In the genomic region with DNA sequence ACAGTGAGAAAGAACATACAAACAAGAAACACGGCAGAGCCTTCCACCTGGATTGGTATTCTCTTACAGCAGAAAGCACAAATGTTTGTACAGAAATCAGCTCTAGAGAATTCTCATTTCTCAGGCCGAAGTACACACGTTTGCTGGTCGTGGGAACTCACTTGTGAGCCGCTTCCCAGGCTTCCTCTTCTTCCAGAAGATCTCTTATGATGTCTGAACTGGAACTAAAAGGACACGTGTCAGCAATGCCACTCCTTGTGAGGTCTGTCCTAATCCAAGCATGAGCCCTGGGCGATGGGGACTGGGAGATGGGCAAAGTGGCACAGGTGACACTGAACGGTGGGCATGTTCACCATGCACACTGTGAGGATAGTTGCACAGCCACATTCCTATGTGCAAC, we compare ENCODE assay signal across 18 mouse cellular contexts.
"Had no signal": no experiment of that assay in that cellular context is flagged by ENCODE, and none has a peak within 500 bp of the region (broad histone marks: within the 10 kb centered on the region; RNA-seq: fewer than 3 reads in every experiment).

No protein-coding gene starts in this region.

- H3K9me3 ChIP-seq: midbrain, embryonic 10.5 days; midbrain, embryonic 12.5 days; neural tube, embryonic 13.5 days; neural tube, embryonic 15.5 days had no signal

- H3K4me3 ChIP-seq: midbrain, embryonic 10.5 days; midbrain, embryonic 12.5 days; myocyte; neural tube, embryonic 13.5 days; neural tube, embryonic 15.5 days had no signal

- H3K4me2 ChIP-seq: lung, embryonic 14.5 days; midbrain, embryonic 12.5 days; neural tube, embryonic 13.5 days; neural tube, embryonic 15.5 days had no signal

- H3K4me1 ChIP-seq: midbrain, embryonic 10.5 days; midbrain, embryonic 12.5 days; neural tube, embryonic 13.5 days; neural tube, embryonic 15.5 days had no signal

- H3K27me3 ChIP-seq: midbrain, embryonic 12.5 days; neural tube, embryonic 13.5 days; neural tube, embryonic 15.5 days had no signal

- H3K9ac ChIP-seq: lung, embryonic 14.5 days; midbrain, embryonic 12.5 days; neural tube, embryonic 13.5 days; neural tube, embryonic 15.5 days had no signal

- H3K36me3 ChIP-seq: midbrain, embryonic 12.5 days; neural tube, embryonic 13.5 days; neural tube, embryonic 15.5 days had no signal

- H3K27ac ChIP-seq: midbrain, embryonic 10.5 days; midbrain, embryonic 12.5 days; neural tube, embryonic 13.5 days; neural tube, embryonic 15.5 days had no signal

- DNase-seq: lung, embryonic 14.5 days; lung, postnatal 10 days; lung, postnatal 4 days; midbrain, embryonic 14.5 days; retina, postnatal 1 day; right cerebral cortex, adult 18-20 months; right cerebral cortex, postnatal 25 days; right cerebral cortex, postnatal 4 days; spleen, adult 18-20 months; thymus, adult 18-20 months; thymus, postnatal 14 days; thymus, postnatal 36 days had no signal

- ATAC-seq: midbrain, embryonic 16.5 days had no signal
